Mouse (Mus musculus): ENCODE measurements around the gene Clec2i. TPM values are rescaled to one million over a fixed set of nuclear protein-coding genes. Genes with fewer than 3 reads are reported as not detected.
"Not testable (repeated sequence)": the region's sequence is repeated elsewhere in the genome, so short reads cannot be mapped to it uniquely, and the experiment has no call there.

Gene Clec2i
- polyA plus RNA-seq, 1 experiment from 2014 or later: not detected

- Histone ChIP-seq H3K4me2 (replicated peaks) (no peak overlapping the region), H3K4me1 (replicated peaks) (peaks cover 8% of the 10 kb centered on the region; the same call in 1 of the 2 replicates), H3K9me3 (no peaks in the 10 kb centered on the region), H3K36me3 (no peaks in the 10 kb centered on the region), H3K27ac (no peak overlapping the region), H3K9ac (replicated peaks) (no peak overlapping the region), H3K27me3 (0 out of 2 replicates have a peak, but pooled peaks cover 3% of the 10 kb centered on the region), H3K4me3 (replicated peaks) (no peak overlapping the region)
- 95% methylated on average over 2 of the region's 2 CpGs for WGBS
- no peak for ATAC-seq
These were observed 29.4 kb upstream of the Clec2i start for GRCm38 (mm10) chr6:128857976-128858375.

- no peak for ATAC-seq
- Histone ChIP-seq H3K9ac (replicated peaks) (no peak overlapping the region), H3K4me1 (replicated peaks) (no peaks in the 10 kb centered on the region), H3K9me3 (no peaks in the 10 kb centered on the region), H3K4me3 (replicated peaks) (no peak overlapping the region), H3K36me3 (no peaks in the 10 kb centered on the region), H3K27ac (no peak overlapping the region), H3K27me3 (no peaks in the 10 kb centered on the region), H3K4me2 (replicated peaks) (no peak overlapping the region)
- 4% methylated on average over 3 of the region's 3 CpGs for WGBS
These were observed 18.5 kb upstream of the Clec2i start for GRCm38 (mm10) chr6:128868861-128869260.

- H3K9ac ChIP-seq (replicated peaks): no peak overlapping the region
- no peak for ATAC-seq
- H3K9me3 ChIP-seq: 0 out of 2 replicates have a peak, but pooled peaks cover 2% of the 10 kb centered on the region
- no peak overlapping the region for H3K27ac ChIP-seq
- no peak overlapping the region for H3K4me3 ChIP-seq (replicated peaks)
- no peaks in the 10 kb centered on the region for H3K4me1 ChIP-seq (replicated peaks)
- H3K4me2 ChIP-seq (replicated peaks): no peak overlapping the region
- H3K36me3 ChIP-seq: no peaks in the 10 kb centered on the region
- no peaks in the 10 kb centered on the region for H3K27me3 ChIP-seq
- 76% methylated on average over 1 of the region's 1 CpGs for WGBS
These were observed 15.3 kb upstream of the Clec2i start for GRCm38 (mm10) chr6:128871910-128872610.

GRCm38 (mm10) chr6:128888834-128889233 is 1.4 kb downstream of the Clec2i start:
- Histone ChIP-seq H3K4me2 (replicated peaks) (no peak overlapping the region), H3K27me3 (no peaks in the 10 kb centered on the region), H3K9me3 (no peaks in the 10 kb centered on the region), H3K36me3 (no peaks in the 10 kb centered on the region), H3K9ac (replicated peaks) (no peak overlapping the region), H3K27ac (no peak overlapping the region), H3K4me1 (replicated peaks) (no peaks in the 10 kb centered on the region), H3K4me3 (replicated peaks) (no peak overlapping the region)
- WGBS: 81% methylated on average over 5 of the region's 5 CpGs
- ATAC-seq: no peak

- no peak within 1 kb of the TSS for H3K4me3 ChIP-seq (replicated peaks)
- no peaks in the 10 kb centered on the region for H3K9me3 ChIP-seq
- H3K4me2 ChIP-seq (replicated peaks): no peak within 1 kb of the TSS
- no peaks in the 10 kb centered on the region for H3K27me3 ChIP-seq
- ATAC-seq: no peak
- no peaks in the 10 kb centered on the region for H3K4me1 ChIP-seq (replicated peaks)
- H3K36me3 ChIP-seq: no peaks in the 10 kb centered on the region
- WGBS: 86% methylated on average over 2 of the region's 2 CpGs
- H3K9ac ChIP-seq (replicated peaks): no peak within 1 kb of the TSS
- H3K27ac ChIP-seq: no peak within 1 kb of the TSS
These were observed 3.6 kb downstream of the Clec2i start, which contains the start of gene BC035044 for GRCm38 (mm10) chr6:128890948-128891355. Gene BC035044, minus strand, starts transcription at chr6:128891126.

GRCm38 (mm10) chr6:128895404-128896001 is 8.1 kb downstream of the Clec2i start:
- Histone ChIP-seq H3K4me2 (replicated peaks) (no peak overlapping the region), H3K27ac (no peak overlapping the region), H3K27me3 (no peaks in the 10 kb centered on the region), H3K9ac (replicated peaks) (no peak overlapping the region), H3K9me3 (no peaks in the 10 kb centered on the region), H3K4me1 (replicated peaks) (no peaks in the 10 kb centered on the region), H3K4me3 (replicated peaks) (no peak overlapping the region), H3K36me3 (no peaks in the 10 kb centered on the region)
- WGBS: 90% methylated on average over 3 of the region's 3 CpGs
- ATAC-seq: no peak

- no peak for ATAC-seq
- H3K27me3 ChIP-seq: no peaks in the 10 kb centered on the region
- no peak overlapping the region for H3K4me3 ChIP-seq (replicated peaks)
- H3K4me2 ChIP-seq (replicated peaks): no peak overlapping the region
- 79% methylated on average over 2 of the region's 2 CpGs for WGBS
- no peaks in the 10 kb centered on the region for H3K4me1 ChIP-seq (replicated peaks)
- no peaks in the 10 kb centered on the region for H3K9me3 ChIP-seq
- no peak overlapping the region for H3K9ac ChIP-seq (replicated peaks)
- no peaks in the 10 kb centered on the region for H3K36me3 ChIP-seq
- H3K27ac ChIP-seq: no peak overlapping the region
These were observed 12.7 kb downstream of the Clec2i start for GRCm38 (mm10) chr6:128900044-128900443.

GRCm38 (mm10) chr6:128900796-128901552 is 13.6 kb downstream of the Clec2i start:
- not testable (repeated sequence) for H3K4me2 ChIP-seq (replicated peaks); ATAC-seq; H3K4me1 ChIP-seq (replicated peaks); H3K36me3 ChIP-seq; H3K4me3 ChIP-seq (replicated peaks); H3K27me3 ChIP-seq; H3K27ac ChIP-seq; H3K9me3 ChIP-seq; H3K9ac ChIP-seq (replicated peaks)
- WGBS: 77% methylated on average over 6 of the region's 6 CpGs

GRCm38 (mm10) chr6:128913598-128914254 is 26.3 kb downstream of the Clec2i start:
- Histone ChIP-seq H3K4me1 (replicated peaks) (no peaks in the 10 kb centered on the region), H3K9me3 (no peaks in the 10 kb centered on the region), H3K9ac (replicated peaks) (no peak overlapping the region), H3K27ac (no peak overlapping the region), H3K36me3 (no peaks in the 10 kb centered on the region), H3K27me3 (no peaks in the 10 kb centered on the region), H3K4me2 (replicated peaks) (no peak overlapping the region), H3K4me3 (replicated peaks) (no peak overlapping the region)
- WGBS: 80% methylated on average over 2 of the region's 2 CpGs
- no peak for ATAC-seq

GRCm38 (mm10) chr6:128917322-128917721 is 29.9 kb downstream of the Clec2i start:
- Histone ChIP-seq H3K36me3 (no peaks in the 10 kb centered on the region), H3K9ac (replicated peaks) (no peak overlapping the region), H3K4me2 (replicated peaks) (no peak overlapping the region), H3K27ac (no peak overlapping the region), H3K4me1 (replicated peaks) (no peaks in the 10 kb centered on the region), H3K9me3 (no peaks in the 10 kb centered on the region), H3K27me3 (no peaks in the 10 kb centered on the region), H3K4me3 (replicated peaks) (no peak overlapping the region)
- ATAC-seq: no peak
- WGBS: 86% methylated on average over 2 of the region's 2 CpGs

- Histone ChIP-seq H3K4me1 (replicated peaks) (no peaks in the 10 kb centered on the region), H3K27me3 (no peaks in the 10 kb centered on the region), H3K36me3 (no peaks in the 10 kb centered on the region), H3K4me2 (replicated peaks) (no peak overlapping the region), H3K4me3 (replicated peaks) (no peak overlapping the region), H3K9me3 (no peaks in the 10 kb centered on the region), H3K27ac (no peak overlapping the region), H3K9ac (replicated peaks) (no peak overlapping the region)
- WGBS: 75% methylated on average over 2 of the region's 2 CpGs
- ATAC-seq: no peak
These were observed 45.7 kb downstream of the Clec2i start for GRCm38 (mm10) chr6:128933050-128933449.

GRCm38 (mm10) chr6:128934081-128934480 is 46.7 kb downstream of the Clec2i start, which contains the start of gene Clec2g:
Gene Clec2g, plus strand, starts transcription at chr6:128934381.
- not testable (repeated sequence) for H3K27me3 ChIP-seq; H3K9me3 ChIP-seq; H3K4me2 ChIP-seq (replicated peaks); H3K27ac ChIP-seq; H3K4me3 ChIP-seq (replicated peaks); H3K4me1 ChIP-seq (replicated peaks); ATAC-seq; H3K9ac ChIP-seq (replicated peaks); H3K36me3 ChIP-seq
- 88% methylated on average over 4 of the region's 4 CpGs for WGBS
